Mouse (Mus musculus) thymus, postnatal 10 days (tissue): ENCODE results near the gene Ttyh1.

Experiments used
- DNase-seq, 2 experiments: peaks; one replicate each; pipeline ENCODE4 v3.0.0; 2021; ENCODE audit warnings: low spot score in 2 of 2

Gene Ttyh1

GRCm38 (mm10) chr7:4170193-4170938 is 51.2 kb downstream of the Ttyh1 start:
- DNase-seq = no peak

DNA sequence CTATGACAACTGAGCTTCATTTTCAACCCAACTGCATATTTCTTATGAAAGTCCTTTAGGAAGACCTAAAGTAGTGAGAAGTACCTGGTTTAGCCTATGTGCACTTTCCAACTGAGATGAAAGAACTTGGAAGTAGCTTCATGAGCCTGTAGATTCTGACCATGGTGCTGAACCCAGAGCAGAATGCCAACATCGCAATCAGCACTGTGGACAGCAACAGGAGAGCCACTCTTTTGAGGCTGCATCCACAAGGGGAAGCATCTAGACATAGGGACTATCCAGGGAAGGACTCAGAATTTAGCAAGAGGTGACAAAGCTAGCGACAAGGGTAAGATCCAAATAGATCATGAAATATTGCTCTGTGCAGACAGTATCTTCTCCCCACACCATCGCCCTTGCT is 59.2 kb downstream of the Ttyh1 start:
- DNase-seq = no peak
